Mouse (Mus musculus) gastrocnemius, adult 2 months (tissue): Measurements from ENCODE around the gene Otulin. TPM values are rescaled to one million over a fixed set of nuclear protein-coding genes. Genes with fewer than 3 reads are reported as not detected.

ENCODE experiments used
- DNase-seq: peaks from one replicate; pipeline ENCODE4 v3.0.0; 2022
- H3K27ac ChIP-seq: fragments of 200-600 bp; 2 replicates; pipeline ENCODE4 v1.8.1; 2022; ENCODE audit warnings: mild to moderate bottlenecking
- H3K4me3 ChIP-seq: fragments of 200-600 bp; 2 replicates; pipeline ENCODE4 v1.8.1; 2022; ENCODE audit warnings: mild to moderate bottlenecking, moderate library complexity
- CTCF ChIP-seq: fragments of 200-600 bp; IDR thresholded peaks from 2 replicates; pipeline ENCODE4 v1.8.1; 2022; ENCODE audit warnings: antibody characterized with exemption, mild to moderate bottlenecking, moderate library complexity
- intact Hi-C: fragments of 180-260 bp; cut with DNase I; formaldehyde crosslinking; loops from one replicate; pipeline ENCODE4 v1.15.1; 2025
- total RNA-seq, 2 experiments: library from RNA; stranded (reverse); gene quantifications; 2 replicates each; pipeline ENCODE4 v1.2.3; 2021

The Otulin gene
- total RNA-seq, 2 experiments from 2014 or later, result 16.2 to 20.7 TPM

DNA sequence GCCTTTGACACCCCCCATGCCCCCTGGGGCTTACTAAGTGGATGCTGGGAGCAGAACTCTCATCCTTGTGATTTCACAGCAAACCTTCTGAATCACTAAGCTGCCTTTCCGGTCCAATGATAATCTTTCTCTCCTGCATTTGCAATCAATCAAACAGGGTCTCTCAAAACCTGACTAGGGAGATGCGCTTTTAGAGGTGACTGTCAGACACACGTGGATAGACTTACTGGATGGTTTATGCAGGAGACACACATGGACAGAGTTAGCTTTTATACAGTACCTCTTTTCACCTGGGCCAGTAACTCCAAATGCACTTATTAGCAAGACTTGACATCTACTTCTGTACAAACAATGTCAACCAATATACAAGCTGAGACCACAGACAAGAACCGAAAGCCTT, 33.0 kb downstream of the Otulin start:
- Histone ChIP-seq H3K4me3 (no peak overlapping the region), H3K27ac (peak overlapping the region; percentile 84)
- no peak for DNase-seq
- TF ChIP-seq CTCF, result no peak
- intact Hi-C loops, result no loop called here

DNA sequence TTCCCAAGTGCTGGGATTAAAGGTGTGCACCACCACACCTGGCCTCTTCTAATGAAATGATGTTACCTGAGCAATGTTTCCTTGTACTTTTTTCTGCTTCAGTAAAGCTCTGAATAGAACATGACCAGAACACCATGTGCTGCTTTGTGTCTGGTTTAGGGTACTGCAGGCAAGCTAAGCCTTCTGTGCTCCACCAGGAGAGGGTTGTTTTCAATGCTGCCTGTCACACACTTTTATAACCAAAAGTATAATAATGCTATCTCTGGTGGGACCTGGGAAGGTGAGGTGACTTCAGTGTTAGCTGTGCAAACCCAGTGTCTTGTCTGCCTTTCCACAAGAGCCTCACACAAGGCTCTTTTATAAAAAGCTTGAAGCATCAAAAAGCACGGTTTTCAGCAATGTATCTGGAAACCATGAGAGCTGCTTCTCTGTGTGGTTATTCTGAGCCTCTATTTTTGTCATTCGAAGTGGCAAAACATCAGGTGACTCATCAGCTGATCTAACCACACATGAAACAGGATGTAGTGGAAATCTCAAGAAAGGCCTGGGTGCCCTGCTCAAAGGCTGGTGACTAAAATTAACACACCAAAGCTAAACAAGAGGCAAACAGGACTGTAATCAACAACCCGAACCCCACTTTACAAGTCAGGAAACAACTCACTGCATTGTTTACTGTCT, 33.9 kb downstream of the Otulin start:
- H3K4me3 ChIP-seq, result no peak overlapping the region
- no peak for DNase-seq
- peak; percentile 11; the same call in 1 of the 2 replicates for TF ChIP-seq CTCF
- intact Hi-C loops, result no loop called here
- H3K27ac ChIP-seq, result peak overlapping the region; percentile 84

DNA sequence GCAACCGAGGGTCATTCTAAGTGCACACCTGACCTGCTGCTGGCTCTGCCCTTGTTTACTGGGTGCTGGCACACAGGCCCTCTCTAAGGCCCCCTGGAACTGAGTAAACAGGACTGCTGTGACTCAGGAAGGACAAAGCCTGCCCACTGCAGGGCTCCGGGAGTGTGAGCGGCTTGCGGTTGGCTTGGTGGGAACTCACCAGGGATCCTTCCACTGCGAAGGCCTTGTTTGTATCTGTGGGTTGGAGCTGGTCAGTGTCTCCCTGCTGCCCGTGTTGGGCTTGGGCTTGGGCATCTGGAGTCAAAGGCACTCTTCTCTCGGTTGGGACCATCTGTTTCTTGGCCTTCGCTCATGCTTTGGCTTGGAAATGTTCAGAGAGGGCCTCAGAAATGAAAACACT, 34.9 kb downstream of the Otulin start:
- intact Hi-C loops, result no loop called here
- no peak for TF ChIP-seq CTCF
- DNase-seq, result no peak
- Histone ChIP-seq H3K27ac (peak overlapping the region; percentile 84), H3K4me3 (no peak overlapping the region)

DNA sequence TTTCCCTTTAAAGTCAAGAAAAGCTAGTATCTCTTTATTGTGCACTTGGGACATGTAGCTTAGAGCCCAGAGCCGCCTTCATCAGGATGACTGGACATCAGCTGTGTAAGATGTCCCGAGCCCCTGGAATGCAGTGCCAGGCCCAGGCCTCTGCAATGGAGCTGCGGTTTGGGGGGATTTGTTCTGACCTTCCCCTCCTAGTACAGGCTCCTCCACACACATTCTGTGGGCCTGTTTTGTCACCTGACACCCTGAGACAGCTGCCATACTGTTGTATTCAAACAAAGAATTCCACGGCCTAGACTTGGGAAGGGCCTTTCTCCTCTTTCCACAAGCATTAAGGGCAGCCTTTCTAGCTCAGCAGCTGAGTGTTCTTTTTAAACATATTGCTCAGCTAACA, 35.5 kb downstream of the Otulin start:
- no peak for DNase-seq
- peak overlapping the region; percentile 84 for H3K27ac ChIP-seq
- TF ChIP-seq CTCF, result no peak
- no peak overlapping the region for H3K4me3 ChIP-seq
- intact Hi-C loops, result no loop called here

DNA sequence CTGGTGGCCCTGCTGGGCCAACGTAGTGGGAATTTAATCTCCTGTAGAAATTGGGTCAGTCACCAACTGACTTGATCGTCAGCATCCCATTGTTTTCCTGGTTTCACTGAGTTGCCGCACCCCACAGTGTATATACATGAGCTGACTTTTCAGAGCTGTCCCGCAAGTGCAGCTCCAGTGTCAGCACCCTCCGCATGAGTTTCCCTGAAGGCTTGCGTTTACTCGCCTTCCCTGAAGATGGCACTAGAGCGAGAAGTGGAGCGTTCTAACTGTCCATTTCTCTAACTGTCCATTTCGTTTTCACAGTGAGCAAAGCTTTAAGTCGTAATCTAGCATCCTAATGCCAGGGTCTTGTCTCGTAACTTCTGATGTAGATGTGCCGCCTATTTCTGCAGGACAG, 36.8 kb downstream of the Otulin start:
- DNase-seq, result peak; percentile 52
- intact Hi-C loops, result no loop called here
- no peak overlapping the region for H3K4me3 ChIP-seq
- TF ChIP-seq CTCF, result peak; percentile 53
- no peak overlapping the region for H3K27ac ChIP-seq

DNA sequence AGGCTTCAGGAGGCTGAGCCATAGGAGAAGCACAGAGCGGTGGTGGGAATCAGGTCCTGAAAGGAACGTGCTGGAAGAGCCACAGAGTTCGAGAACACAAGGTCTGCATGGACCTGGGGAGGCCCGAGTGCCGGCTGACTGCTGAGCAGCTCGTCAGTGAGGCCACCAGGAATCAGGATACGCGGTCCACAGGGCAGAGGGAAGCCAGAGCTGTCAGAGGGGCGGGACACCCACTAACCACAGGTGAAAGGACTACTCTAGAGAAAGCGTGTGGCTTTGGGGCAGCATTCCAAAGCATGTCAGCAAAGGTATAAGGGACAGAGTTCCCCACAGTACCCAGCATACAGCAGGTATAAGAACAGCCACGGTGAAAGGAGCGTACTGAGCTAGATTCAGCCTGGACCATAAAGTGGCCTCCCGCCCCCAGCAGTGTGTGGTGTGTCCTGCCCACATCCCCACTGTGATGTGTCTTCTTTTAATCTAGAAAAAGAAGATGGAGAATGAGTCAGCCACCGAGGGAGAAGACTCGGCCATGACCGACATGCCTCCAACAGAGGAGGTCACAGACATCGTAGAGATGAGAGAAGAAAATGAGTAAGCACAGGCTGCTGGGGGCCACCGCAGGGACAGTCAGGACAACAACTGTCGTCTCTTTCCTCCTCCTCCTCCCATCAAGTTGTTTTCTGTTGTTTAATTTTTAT, 37.7 kb downstream of the Otulin start:
- Histone ChIP-seq H3K27ac (no peak overlapping the region), H3K4me3 (no peak overlapping the region)
- no peak for DNase-seq
- TF ChIP-seq CTCF, result no peak
- intact Hi-C loops, result no loop called here

DNA sequence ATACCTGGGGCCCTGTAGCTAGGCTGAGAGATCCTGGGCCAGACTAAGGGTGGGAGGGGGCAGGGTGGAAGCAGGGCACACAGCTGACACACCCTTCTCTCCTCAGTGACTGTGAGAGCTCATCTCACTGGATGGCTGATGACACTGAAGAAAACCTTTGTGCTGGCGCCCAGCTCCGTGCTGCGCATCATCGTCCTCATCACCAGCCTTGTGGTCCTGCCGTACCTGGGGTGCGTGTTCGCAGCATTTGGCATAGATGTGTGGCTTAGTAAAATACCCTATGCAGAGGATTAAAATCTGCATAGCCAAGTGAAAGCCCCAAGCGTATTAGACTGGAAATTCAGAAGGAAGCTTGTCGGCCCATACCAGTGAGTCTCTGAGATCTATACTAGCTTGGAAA, 39.7 kb downstream of the Otulin start:
- no peak for DNase-seq
- H3K27ac ChIP-seq, result no peak overlapping the region
- intact Hi-C loops, result no loop called here
- no peak for TF ChIP-seq CTCF
- no peak overlapping the region for H3K4me3 ChIP-seq

DNA sequence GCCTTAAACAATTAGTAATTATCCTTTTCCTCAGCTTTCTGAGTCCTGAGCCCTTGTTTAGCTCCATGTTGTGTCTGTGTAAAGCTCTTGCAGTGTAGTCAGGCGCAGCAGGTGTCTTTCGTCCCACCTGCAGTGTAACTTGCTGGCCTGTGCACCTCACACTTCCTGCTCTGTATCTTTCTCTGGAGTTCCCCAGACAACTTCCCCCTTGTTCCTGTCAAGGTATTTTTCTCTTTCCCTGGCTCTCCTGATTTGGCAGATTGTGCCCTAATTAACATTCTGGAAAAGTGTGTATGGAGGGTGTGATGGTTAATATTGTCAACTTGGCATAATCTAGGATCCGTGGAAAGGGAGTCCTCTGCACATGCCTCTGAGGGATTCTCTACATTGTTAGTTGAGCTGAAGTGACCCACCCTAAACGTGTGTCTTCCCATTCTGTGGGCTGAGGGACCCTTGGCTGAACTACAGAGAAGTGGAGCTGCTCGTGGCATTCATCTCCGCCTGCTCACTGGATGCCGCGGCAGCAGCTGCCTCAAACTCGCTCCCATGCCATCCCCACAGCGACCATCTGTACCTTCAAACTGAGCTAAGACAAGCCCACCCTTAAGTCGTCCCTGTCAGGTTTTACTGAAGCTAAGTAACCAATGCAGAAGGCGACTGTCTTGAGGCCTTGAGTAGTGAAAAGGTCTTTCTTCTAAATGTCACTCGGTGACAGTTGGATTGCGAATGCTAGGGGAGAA, 42.2 kb downstream of the Otulin start:
- DNase-seq, result no peak
- no peak overlapping the region for H3K4me3 ChIP-seq
- intact Hi-C loops, result no loop called here
- no peak overlapping the region for H3K27ac ChIP-seq
- no peak for TF ChIP-seq CTCF

DNA sequence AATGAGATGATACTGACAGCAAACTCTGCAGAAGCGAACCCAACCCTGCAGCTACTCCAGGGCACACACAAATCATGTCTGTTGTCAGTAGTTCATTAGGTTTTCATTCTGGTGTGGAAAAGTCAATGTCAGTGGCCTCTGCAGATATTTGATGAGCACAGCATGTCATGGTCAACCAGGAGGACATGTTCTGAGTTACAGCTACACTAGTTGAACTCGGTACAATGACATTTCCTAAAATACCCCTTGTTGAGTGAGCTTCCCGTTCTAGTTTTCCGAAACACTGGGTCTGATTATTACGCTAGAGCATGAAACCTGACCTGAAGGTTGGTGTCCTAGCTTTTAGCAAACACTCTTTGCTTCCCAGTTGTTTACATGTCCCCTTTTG, 44.4 kb downstream of the Otulin start:
- no peak for TF ChIP-seq CTCF
- no peak for DNase-seq
- Histone ChIP-seq H3K4me3 (no peak overlapping the region), H3K27ac (peak overlapping the region; percentile 55)
- intact Hi-C loops, result no loop called here

DNA sequence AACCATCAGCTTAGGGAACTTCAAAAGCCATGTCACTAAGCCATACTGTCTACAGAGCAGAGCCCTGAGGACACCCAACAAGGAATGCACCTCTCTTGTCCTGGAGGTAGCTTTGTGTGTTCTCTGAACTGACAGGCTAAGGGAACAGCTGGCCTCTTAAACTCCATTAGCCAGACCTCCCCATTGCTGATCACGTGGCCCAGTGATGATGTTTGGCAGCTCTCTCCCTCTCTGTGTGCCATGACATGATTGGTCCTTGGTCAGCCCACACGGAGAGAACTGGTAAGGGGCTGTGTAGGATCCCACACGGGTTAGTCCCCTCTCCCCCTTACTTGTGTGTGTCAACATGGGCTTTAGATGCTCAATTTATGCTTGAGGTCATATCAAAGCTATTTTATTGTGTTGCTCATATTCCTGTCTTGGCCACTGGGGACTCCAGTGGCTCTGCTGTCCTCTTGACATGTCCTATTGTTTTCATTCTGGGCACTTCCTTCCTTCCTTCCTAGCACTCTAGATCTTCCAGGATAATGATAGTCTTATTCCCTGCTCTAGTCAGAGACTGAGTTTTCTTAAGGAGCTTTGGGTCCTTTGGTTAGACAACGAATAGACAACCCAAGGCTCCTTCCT, 44.9 kb downstream of the Otulin start:
- DNase-seq, result no peak
- peak overlapping the region; percentile 55 for H3K27ac ChIP-seq
- intact Hi-C loops, result no loop called here
- H3K4me3 ChIP-seq, result no peak overlapping the region
- TF ChIP-seq CTCF, result no peak

DNA sequence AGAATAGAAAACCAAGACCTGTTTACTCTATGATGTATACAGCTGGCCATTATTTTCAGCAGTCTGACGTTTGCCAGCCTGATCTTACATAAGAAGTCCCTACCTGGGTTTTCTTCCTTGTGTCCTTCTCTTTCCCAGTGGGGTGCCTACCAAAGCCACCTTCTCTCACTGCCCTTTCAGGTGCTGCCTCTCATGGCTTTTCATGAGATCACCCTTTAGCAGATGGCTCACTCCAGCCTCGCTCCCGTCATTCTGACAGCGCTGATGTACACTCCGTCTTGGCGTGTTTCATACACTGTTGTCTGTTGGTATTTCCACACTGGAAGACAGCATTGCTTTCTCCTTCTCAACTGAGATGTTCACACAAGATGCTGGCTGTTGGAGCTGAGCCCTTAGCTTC, 46.9 kb downstream of the Otulin start:
- Histone ChIP-seq H3K27ac (peak overlapping the region; percentile 21; the same call in 1 of the 2 replicates), H3K4me3 (no peak overlapping the region)
- intact Hi-C loops, result loop anchor here (1.0 to 2.0 kb wide), 2 partner anchors 117 to 257 kb away; partner anchors contain the start of gene Ank
- no peak for TF ChIP-seq CTCF
- no peak for DNase-seq

DNA sequence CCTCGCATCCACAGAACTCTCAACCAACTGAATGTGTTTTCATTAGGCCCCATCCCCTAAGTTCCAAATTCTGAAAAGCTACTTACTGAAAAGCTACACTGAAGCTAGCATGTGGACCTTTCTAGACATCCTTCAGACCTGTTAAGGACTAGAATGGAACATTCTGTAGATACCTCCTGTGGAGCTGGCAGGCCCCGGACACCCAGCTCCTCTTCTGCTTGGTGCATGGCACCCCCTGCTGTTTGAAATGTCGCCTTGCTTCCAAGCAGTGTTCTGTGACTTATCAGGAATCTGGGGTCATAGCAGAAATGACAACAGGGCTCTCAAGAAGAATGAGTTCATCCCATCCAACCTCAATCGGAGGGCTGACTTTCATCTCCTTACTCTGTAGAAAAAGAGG, 47.5 kb downstream of the Otulin start:
- Histone ChIP-seq H3K4me3 (no peak overlapping the region), H3K27ac (peak overlapping the region; percentile 21; the same call in 1 of the 2 replicates)
- intact Hi-C loops, result loop anchor here (1.0 to 2.0 kb wide), 2 partner anchors 116 to 257 kb away; partner anchors contain the start of gene Ank
- DNase-seq, result peak; percentile 81
- peak; percentile 89 for TF ChIP-seq CTCF
